ENCODE assay signal across 21 mouse cellular contexts in genomic region chr4:38854349-38854748, GRCm38 (mm10).
DNase-seq lines count a peak whose midpoint lies in the region; ATAC-seq lines count a peak whose summit lies in the region.
"Had no signal": no experiment of that assay in that cellular context is flagged by ENCODE, and none has a peak within 500 bp of the region (broad histone marks: within the 10 kb centered on the region; RNA-seq: fewer than 3 reads in every experiment).

No protein-coding gene starts in this region.

- peak; percentile 65 for ATAC-seq in frontal cortex, adult (ENCODE audit: low TSS enrichment)
- ATAC-seq: activated CD4-positive, CD25-positive, alpha-beta regulatory T cell, adult 4 months; CD4-positive, CD25-positive, alpha-beta regulatory T cell, adult 4 months; Patski had no signal

- intact Hi-C loops in left cerebral cortex, postnatal 36 days (cut with DNase I): no loop called here

- no peak for DNase-seq in frontal cortex, postnatal 10 days (ENCODE audit: low spot score in 2 of 2)
- DNase-seq in left cerebral cortex, adult 11 months (ENCODE audit: low spot score): peak; percentile 10
- no peak for DNase-seq in left cerebral cortex, postnatal 36 days (ENCODE audit: low spot score in 2 of 2)
- DNase-seq in brain, adult 2 months (ENCODE audit: low read depth, low spot score): peak; percentile 33
- DNase-seq in telencephalon, adult 2 months (ENCODE audit: low read depth, low spot score): peak; percentile 36
- DNase-seq in heart, postnatal 4 days: no peak
- no peak for DNase-seq in kidney, adult 8-10 months
- DNase-seq: adrenal gland, adult 2 months; adrenal gland, adult 8-10 months; adrenal gland, postnatal 10 days; adrenal gland, postnatal 14 days; adrenal gland, postnatal 25 days; adrenal gland, postnatal 36 days; B cell, adult 2 months; cerebellum, adult 11 months; cerebellum, adult 11-12 months; cerebellum, adult 18-20 months had no signal

Comparison
In these comparisons a context has a peak if more than half of its experiments do, and no peak if none do; other contexts are left out.
1. DNase-seq: peak in left cerebral cortex, adult 11 months (single experiment), brain, adult 2 months (single experiment) and telencephalon, adult 2 months (single experiment); none in frontal cortex, postnatal 10 days (0 of 2), left cerebral cortex, postnatal 36 days (0 of 2), heart, postnatal 4 days (single experiment) and kidney, adult 8-10 months (0 of 2).